Mouse (Mus musculus) kidney, postnatal 14 days (tissue): ENCODE measurements around the gene Myh7.
"Not testable (repeated sequence)": the region's sequence is repeated elsewhere in the genome, so short reads cannot be mapped to it uniquely, and the experiment has no call there.

Experiments used
- DNase-seq: peaks from one replicate; pipeline ENCODE4 v3.0.0; 2022; ENCODE audit warnings: mixed read lengths

The Myh7 gene

DNA sequence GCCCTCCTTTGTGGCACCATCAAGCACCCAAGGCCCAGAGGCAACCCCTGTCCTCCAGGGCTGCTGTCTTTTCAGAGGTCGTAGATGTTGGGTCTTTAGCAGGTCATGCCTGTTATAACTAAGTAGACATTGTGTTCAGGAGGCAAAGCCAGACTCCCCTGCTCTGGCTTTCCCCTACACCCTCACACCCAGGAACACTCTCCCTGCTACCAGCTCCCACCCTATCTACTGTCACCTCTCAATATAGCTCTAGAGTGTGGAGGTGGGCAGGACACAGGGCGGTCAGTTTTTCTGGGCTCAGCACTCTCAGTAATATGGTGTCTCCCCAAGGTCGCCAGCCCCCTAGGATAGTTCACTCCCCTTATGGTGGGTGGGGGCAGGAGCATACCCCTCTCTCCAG, 26.6 kb downstream of the Myh7 start:
- DNase-seq = no peak

DNA sequence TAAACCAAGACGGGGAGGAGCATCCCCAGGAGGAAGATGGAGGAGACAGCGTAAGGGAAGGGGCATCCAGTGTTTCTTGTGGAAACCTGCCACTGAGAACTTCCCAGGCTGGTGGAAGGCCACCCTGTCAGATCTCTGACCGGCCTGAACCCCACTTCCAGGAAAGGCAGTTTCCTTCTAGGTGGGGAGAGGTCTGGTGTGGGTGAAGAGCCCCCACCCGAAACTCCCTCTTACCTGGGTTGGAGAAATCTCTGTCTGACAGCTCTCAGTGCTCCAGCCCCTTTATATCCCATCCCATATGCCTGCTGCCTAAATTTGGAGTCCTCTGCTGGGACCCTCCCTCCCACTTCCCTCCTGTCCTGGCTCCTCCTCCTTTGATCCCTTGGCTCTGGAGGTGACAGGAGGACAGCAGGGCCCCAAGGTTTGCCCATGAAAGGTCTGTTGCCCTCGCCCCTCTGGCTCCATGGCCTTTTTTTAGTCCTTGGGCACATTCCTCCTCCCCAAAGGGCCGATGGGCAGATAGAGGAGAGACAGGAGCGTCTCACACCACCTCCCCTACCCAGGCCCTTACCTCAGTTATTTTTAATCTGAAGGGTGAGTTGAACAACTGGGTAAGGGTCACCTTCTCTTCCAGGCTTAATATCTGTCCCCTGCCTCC, 28.0 kb downstream of the Myh7 start, which contains the start of gene Myh6:
Myh6 (minus strand) TSS at position 608 of the 658 bp plus-strand sequence.
- no peak for DNase-seq

DNA sequence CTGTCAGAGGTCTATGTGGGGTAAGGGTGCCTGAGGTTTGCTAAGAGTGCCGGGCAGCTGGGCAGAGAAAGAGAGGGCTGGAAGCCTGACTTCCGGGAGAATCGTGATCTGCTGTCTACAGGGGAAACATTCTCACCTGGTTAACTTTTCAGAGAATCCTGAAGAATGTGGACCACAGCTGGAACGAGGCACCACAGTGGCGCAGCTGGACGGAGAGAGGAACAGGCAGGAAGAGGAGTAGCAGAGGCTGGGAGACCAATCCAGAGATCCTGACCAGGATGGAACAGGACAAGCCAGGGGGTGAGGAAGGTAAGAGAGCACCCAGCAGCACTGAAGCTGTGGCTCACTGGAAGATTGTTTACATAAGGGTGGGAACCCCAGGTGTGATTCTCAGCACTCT, 28.8 kb downstream of the Myh7 start:
- DNase-seq = no peak

- no peak for DNase-seq
Measured at GRCm38 (mm10) chr14:54965044-54965443, 29.4 kb downstream of the Myh7 start.

GRCm38 (mm10) chr14:54963727-54964126, 30.7 kb downstream of the Myh7 start:
- DNase-seq = no peak

GRCm38 (mm10) chr14:54962714-54963113, 31.7 kb downstream of the Myh7 start:
- no peak for DNase-seq

- DNase-seq = no peak
Measured at GRCm38 (mm10) chr14:54961487-54961886, 32.9 kb downstream of the Myh7 start.

DNA sequence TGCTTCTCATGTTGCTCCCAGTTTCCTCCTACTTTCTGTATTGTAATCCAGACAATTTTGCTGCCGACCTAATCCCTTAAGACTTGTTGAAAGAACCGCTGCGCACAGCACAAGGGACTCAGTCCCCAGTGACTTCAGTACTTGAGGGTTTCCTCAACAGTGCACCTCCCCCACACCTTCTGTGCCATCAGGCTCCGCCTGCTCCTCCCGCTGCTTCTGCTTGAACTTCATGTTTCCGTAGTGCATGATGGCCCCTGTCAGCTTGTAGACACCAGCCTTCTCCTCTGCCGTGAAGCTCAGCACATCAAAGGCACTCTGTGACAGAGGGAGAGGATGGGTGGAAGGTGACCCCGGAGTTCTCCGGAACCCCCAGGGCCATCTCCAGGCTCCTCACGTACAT, 33.7 kb downstream of the Myh7 start:
- DNase-seq = no peak

- not testable (repeated sequence) for DNase-seq
Measured at GRCm38 (mm10) chr14:54959853-54960613, 34.4 kb downstream of the Myh7 start.

GRCm38 (mm10) chr14:54959197-54959596, 35.2 kb downstream of the Myh7 start:
- no peak for DNase-seq

GRCm38 (mm10) chr14:54958503-54958902, 35.9 kb downstream of the Myh7 start:
- DNase-seq = no peak

GRCm38 (mm10) chr14:54956533-54956932, 37.9 kb downstream of the Myh7 start:
- DNase-seq = no peak

GRCm38 (mm10) chr14:54955481-54955880, 38.9 kb downstream of the Myh7 start:
- DNase-seq = no peak

DNA sequence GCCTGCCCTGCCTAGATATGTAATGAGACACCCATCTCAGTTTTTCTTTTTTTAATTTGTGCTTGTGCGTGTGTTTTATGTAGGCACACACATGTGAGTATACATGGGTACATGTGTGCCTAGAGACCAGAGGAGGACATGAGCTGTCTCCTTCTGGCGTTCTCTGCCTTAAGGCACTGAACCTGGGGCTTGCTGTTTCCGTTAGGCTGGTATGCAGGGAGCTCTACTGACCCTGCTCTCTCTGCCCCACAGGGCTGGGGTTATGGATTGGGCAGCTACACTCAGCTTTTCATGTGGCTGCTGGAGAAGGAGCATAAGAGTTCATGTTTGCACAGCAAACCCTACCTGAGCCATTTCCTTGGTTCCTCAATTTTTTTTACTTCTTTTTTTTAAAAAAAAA, 40.0 kb downstream of the Myh7 start:
- no peak for DNase-seq

DNA sequence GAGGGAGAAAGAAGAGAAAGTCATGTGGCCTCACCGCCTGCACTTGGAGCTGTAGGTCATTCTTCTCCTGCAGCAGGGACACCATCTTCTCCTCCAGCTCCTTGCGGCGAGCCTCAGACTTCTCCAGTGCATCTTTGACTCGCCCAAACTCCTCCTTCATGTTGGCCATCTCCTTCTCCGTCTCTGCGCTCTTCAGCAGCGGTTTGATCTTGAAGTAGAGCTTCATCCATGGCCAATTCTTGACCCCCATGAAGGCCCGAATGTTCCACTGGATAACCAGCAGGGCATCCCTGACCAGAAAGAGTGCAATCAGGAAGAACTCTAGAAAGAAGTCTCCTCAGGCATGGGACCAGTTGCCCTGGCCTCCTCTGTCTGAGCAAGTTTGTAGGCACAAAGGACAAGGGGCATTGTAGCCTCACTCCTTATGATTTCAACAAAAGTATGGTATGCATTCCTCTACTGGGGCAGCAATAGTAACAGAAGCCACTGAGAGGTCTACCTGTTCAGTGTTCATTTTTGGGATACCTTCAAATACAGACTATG, 40.7 kb downstream of the Myh7 start:
- DNase-seq = no peak

GRCm38 (mm10) chr14:54951587-54951986, 42.8 kb downstream of the Myh7 start:
- DNase-seq = no peak

GRCm38 (mm10) chr14:54950493-54950892, 43.9 kb downstream of the Myh7 start:
- no peak for DNase-seq

DNA sequence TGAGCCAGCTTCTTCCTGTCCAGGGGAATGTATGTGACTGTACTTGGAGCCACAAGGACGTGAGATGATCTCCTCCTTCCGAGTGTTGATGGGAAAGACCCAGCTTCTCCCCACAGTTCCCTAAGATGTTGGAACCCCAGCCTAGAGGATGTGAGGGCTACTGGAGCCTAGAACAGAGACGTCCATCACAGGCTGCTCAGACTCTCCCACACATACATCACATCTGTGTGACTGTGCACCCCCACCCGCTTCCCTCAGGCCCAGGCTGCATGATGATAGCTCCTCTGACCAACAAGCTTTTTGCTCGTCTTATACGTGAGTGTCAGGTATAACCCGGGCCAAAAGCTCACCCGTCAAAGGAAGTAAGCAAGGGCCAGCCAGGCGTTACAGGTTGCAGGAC, 45.6 kb downstream of the Myh7 start:
- no peak for DNase-seq

- DNase-seq = not testable (repeated sequence)
Measured at GRCm38 (mm10) chr14:54947008-54947407, 47.4 kb downstream of the Myh7 start.

DNA sequence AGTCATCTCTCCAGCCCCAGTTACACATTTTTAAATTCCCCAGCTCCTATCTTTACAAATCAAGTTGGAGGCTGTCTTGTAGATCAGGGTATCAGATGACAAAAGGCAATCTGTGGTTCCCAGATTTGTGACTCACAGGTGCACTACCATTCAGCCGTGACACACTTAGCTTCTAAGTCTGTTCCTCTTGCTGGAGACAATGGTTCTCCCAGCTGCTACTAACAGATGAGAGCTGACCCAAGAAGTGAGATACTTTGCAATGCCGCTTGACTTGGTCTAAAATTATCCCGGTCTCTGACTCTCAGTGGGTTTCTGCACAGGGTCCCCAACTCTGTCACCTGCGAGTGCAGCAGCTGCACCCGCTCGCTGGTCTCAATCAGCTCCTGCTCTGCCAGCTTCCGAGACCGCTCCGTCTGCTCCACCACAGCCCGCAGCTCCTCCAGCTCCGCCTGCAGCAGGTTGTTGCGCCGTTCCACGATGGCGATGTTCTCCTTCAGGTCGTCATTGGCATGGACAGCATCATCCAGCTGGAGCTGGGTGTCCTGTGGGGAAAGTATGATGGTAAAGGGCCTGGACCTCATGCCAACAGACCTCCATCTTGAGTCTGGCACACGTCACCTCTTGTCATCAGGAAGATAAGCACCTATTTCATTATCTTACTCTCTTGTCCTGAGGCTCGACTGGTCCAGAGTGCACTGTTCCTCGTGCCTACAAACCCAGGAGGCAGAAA, 48.3 kb downstream of the Myh7 start:
- no peak for DNase-seq

GRCm38 (mm10) chr14:54944939-54945338, 49.5 kb downstream of the Myh7 start:
- DNase-seq = no peak

DNA sequence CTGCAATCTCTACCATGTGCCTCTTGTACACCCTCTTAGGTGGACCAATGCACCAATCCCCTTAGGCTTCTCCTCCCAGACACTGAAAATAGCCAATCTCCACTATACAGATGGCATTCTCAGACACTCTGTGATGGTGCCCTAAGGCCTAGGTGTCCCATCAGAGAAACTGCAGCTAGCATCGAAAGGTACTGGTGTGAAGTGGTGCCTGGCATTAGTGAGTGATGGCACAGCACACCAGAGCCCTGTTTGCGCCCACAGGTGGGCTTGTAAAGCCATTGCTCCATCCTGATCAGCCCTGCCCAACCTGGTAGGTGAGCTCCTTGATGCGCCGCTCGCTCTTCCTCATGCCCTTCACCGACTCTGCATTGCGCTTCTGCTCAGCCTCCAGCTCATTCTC, 50.5 kb downstream of the Myh7 start:
- DNase-seq = no peak

DNA sequence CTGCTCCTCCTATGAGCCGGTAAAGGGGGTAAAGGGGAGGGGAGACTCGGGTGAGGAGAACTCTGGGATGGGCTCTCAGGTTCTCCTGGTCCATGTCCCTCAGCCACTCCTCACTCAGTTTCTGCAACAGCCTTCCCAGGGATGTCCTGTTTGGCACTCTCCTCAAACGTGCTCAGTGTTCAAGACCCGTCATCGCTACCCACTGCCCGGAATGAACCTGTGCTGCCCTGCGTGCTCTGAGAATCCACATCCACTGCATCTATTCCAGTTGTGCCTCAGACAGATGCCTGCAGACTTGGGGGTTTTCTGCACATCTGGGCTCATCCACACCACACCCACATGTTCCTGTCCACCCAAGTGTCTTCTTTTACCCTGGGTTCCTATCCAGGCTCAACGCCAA, 51.9 kb downstream of the Myh7 start:
- no peak for DNase-seq
